Mouse (Mus musculus): ENCODE measurements around the gene Slc16a5.

GRCm38 (mm10) chr11:115502636-115503035, 40.4 kb downstream of the Slc16a5 start:
- TF ChIP-seq MAX (IDR thresholded peaks at IDR 0.05; ENCODE audit: low read depth), result no peak
- TF ChIP-seq POLR2A (IDR thresholded peaks at IDR 0.05; ENCODE audit: insufficient read length, low read depth), result no peak
- no peak for TF ChIP-seq TCF12 (IDR thresholded peaks at IDR 0.05; ENCODE audit: insufficient read depth, poor library complexity, severe bottlenecking)
- TF ChIP-seq USF1 (IDR thresholded peaks at IDR 0.05; ENCODE audit: low read depth), result no peak
- TF ChIP-seq REST (IDR thresholded peaks at IDR 0.05; ENCODE audit: insufficient read depth, insufficient read length), result no peak
- no peak for TF ChIP-seq E2F4 (IDR thresholded peaks at IDR 0.05; ENCODE audit: insufficient read depth)
- TF ChIP-seq TCF3 (IDR thresholded peaks at IDR 0.05; ENCODE audit: insufficient read length, low read depth), result no peak
- TF ChIP-seq MYOD1 (IDR thresholded peaks at IDR 0.05; ENCODE audit: control insufficient read depth in 1 of 3, insufficient read length in 2 of 3, low read depth in 2 of 3), result no peak
- no peak for TF ChIP-seq CEBPB (IDR thresholded peaks at IDR 0.05; ENCODE audit: insufficient read depth, poor library complexity, severe bottlenecking)
- no peak for TF ChIP-seq POLR2AphosphoS2 (IDR thresholded peaks at IDR 0.05; ENCODE audit: insufficient read length, low read depth)
- TF ChIP-seq MYOG (IDR thresholded peaks at IDR 0.05; ENCODE audit: control insufficient read depth in 1 of 3, insufficient read depth in 1 of 3, insufficient read length in 2 of 3, low read depth in 2 of 3), result no peak

Data from myocyte (in vitro differentiated cells).